Mouse (Mus musculus): ENCODE data around the gene Ptk7.
A peak's percentile ranks its signal among the peaks of the same experiment; 100 is the strongest.

Ptk7 gene

DNA sequence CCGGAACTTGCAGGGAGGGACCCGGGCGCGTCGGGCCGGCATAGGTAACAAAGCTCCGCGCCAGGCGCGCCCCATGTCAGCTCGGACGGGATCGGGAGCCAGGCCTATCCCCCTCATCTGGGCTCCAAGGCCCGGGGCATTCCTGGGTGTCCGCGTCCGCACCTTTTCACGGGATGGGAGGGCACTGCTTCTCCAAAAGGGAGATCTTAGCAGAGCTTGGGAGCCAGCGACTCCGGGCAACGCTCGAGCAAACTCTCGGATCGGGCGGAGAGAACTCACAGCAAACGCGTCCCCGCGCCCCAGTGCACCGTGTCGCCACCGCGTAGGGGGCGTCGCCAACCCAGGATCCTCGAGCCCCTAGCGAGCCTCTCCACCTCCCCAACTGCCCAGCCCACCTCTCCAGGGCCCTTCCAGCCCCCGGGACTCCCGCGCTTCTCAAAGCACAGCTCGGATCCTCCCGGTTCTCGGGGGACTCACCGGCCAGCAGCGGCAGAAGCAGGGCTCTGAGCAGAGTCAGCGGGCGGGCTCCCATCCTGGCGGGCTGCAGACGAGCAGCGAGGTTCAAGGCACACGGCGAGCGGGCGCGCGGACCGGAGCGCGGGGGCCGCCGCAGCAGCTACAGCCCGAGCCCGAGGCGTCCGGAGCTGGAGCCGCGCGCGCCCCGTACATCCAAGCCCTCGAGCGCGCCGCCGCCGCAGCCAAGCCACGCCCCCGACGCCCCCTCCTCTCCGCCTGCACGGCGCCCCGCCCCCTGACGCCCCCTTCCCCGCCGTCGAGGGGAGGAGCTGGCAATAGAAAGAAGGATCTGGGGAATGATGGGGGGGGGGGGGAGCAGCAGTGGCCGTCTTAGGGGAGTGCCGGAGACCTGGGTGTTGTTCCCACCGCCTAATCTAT, at the start of gene Ptk7:
TSS of gene Ptk7 (minus strand) at position 714 of the 894 bp plus-strand sequence.
- peak; percentile 93 for DNase-seq

GRCm38 (mm10) chr17:46678911-46679310, 49.6 kb upstream of the Ptk7 start:
- DNase-seq, result no peak

DNA sequence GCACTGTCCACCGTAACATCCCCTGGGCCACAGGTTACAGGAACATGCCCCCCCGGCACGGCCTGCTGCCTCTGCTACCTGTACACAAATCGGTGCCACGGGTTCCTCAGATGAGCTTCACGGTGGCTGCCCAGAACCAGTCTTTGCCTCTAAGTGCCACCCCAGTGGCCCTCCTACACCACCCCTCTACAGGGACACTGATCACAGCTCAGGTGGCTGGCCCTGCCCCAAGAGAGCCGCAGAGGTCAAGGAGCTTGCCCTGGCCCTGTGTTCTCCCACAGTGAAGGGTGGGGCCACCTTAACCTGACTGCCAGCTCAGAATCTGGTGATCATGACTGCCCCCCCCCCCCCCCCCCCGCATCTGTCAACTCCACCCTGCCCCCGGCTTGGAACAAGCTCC, 49.1 kb upstream of the Ptk7 start, which contains the start of gene Mea1:
TSS of gene Mea1 (plus strand) at position 378 of the 400 bp plus-strand sequence.
- no peak for DNase-seq

- no peak for DNase-seq
These were observed 45.4 kb upstream of the Ptk7 start for GRCm38 (mm10) chr17:46674530-46675283.

DNA sequence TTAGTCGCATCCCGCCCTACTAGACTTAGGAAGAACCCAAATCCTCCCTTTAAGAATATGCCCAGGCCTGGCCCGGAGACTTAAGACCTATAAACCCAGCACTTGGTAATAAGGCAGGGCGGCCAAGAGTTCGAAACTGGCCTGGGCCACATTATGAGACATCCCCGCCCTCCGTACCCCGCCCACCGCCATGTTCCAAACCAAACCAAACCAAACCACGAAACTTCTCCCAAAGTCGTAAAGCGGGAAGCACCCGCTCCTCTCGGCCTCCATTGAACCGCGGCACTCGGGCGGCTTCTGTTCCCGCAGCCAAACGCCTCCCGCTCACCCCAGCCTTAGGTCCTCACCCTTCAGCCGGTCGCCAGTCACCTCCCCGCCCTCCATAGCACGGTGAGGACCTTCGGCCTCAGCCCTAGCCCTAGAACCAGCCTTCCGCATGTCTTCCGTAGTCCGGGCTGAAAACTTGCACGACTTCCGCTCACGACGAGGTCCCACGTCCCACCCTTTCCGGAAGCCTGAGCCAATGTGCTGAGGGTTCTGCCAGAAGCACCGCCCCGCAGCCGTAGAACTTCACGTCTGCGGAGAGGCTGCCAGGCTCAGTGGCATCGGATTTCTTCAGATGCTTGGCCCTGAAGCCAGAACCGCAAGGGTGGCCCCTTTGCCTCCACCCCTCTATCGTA, 44.7 kb upstream of the Ptk7 start, which contains the start of gene Rrp36:
TSS of gene Rrp36 (minus strand) at position 503 of the 680 bp plus-strand sequence.
- peak; percentile 89 for DNase-seq

DNA sequence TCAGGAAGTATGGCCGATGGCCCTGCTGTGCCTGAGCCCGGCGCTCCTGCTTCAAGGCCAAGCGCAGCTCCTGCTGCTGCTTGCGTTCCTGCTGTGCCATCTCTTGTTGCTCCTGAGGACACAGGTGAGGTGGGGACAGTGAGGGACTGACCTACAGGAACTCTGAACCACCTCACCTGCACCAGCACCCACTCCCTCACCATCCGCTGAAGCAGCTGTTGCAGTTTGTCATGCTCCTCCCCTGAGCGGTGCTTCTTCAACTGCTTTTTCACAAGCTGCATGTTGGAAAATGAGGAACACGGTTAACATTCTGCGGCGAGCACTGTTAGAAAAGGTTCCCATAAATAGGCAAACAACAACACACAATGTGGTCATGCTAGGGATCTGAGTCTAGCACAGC, 40.6 kb upstream of the Ptk7 start:
- no peak for DNase-seq

DNA sequence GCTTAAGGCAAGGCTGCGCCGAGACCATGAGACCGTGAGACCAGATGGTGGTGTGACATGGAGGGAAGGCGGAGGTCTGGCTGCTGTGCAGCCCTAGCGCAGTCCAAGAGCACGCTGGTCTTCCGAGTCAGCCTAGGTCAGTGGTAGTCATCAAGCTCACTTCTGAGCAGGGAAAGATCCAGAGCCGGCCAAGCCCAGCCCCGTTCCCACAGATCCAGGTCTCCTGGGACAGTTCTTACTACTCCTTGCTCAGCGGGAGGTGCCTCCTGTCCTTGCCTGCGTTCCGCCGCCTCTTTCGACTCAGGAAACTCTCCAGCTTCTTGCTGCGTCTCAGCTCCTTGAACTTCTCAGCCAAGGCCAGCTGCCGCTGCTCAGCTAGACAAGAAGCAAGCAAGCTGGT, 38.4 kb upstream of the Ptk7 start:
- DNase-seq, result no peak

DNA sequence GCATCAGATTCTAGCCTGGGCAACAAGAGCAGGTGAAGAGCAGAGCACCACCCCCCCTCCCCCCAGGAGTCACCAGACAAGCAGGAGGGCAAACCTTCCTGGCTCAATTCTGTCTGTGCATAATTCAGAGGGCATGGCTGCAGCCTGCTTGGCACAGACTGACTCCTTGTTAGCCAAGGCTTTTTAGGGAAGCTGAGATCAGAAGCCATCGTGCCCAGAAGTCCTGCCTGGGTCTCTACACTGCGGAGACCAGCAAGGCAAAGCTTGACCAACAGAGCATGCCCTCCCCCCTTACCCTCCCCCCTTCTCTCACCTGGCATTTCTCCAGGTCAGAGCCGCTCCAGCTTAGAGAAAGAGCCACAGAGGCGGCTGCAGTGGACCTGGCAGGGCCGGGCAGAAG, 33.4 kb upstream of the Ptk7 start:
- no peak for DNase-seq

DNA sequence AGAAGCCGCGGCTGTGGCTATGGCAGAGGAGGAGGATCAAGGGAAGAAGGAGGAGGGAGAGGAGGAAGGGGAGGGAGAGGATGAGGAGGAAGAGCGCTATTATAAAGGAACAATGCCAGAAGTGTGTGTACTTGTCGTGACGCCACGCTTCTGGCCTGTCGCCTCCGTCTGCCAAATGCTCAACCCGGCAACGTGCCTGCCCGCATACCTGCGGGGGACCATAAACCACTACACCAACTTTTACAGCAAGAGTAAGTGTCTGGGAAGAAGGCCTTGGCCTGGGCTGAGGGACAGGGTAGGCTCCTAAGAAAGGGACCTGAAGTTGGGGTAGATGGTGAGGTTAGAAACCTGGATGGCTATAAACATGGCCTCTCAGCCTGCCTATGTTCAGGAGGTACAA, 32.7 kb upstream of the Ptk7 start:
- DNase-seq, result no peak

DNA sequence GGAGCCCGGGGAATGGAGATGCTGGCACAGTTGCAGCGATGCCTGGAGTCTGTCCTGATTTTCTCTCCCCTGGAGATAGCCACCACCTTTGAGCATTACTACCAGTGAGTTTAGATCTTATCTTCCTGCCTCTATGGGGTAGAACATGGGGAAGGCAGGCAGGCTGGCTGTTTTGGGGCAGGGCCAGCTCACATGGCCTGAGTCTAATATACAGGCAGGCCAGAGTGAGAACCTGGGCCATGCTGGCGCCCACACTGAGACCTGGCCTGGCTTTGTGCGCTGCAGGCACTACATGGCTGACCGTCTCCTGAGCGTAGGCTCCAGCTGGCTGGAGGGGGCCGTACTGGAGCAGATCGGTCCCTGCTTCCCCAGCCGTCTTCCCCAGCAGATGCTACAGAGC, 32.0 kb upstream of the Ptk7 start:
- no peak for DNase-seq

GRCm38 (mm10) chr17:46656054-46656453, 26.8 kb upstream of the Ptk7 start:
- DNase-seq, result no peak

- no peak for DNase-seq
These were observed 22.6 kb upstream of the Ptk7 start for GRCm38 (mm10) chr17:46651755-46652547.

GRCm38 (mm10) chr17:46651292-46651691, 22.0 kb upstream of the Ptk7 start:
- no peak for DNase-seq

GRCm38 (mm10) chr17:46650232-46651031, 21.1 kb upstream of the Ptk7 start, which contains the start of gene Cul7:
Cul7 (plus strand) TSS chr17:46650337.
- DNase-seq, result peak; percentile 95

DNA sequence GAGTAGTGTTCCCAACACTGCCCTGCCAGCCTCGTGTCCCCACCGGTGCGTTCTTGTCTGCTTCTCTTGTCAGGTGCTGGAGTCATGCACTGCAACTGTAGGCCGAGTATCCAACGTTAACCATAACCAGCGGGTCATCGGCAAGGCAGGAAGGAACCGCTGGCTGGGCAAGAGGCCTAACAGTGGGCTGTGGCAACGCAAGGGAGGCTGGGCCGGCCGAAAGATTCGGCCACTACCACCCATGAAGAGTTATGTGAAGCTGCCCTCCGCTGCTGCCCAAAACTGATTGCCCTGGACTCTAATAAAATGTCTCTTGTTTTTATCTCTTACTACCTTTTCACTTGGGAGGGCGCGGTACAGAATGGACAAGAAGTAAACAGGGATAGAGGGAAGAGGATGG, 20.5 kb upstream of the Ptk7 start:
- no peak for DNase-seq

- DNase-seq, result no peak
These were observed 19.1 kb upstream of the Ptk7 start for GRCm38 (mm10) chr17:46648436-46648835.

DNA sequence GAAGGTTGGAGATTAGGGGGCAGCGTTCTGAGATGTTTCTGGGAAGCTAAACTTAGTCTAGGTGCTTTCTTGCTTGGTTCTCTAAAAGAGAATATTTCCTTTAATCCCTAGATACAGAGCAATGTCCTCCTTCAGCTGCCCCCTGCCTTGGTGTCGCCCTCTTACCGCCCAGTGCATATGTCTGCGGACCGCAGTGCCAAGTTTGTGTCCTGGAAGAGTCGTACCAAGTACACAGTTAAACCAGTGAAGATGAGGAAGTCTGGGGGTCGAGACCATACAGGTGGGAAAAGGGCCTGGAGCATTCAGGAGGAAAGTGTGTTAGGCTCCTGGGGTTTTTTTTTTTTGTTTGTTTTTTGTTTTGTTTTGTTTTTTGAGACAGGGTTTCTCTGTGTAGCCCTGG, 18.0 kb upstream of the Ptk7 start:
- DNase-seq, result no peak

DNA sequence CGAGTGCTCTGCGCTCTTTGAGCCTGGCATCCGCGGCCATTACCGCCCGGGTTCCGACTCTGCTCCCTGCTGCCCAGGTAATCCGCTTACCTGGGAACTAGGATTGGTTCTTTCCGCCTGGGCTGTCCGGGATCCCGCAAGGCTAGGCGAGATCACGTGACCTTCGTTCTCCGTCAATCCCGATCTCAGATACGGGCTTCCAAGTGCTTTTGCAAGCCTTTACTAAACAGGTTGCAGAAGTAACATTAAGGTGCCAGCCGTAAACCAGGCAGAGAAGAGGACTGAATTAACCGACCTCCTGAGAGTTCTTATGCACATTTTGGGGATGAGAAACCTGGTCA, 17.0 kb upstream of the Ptk7 start:
- DNase-seq, result no peak

DNA sequence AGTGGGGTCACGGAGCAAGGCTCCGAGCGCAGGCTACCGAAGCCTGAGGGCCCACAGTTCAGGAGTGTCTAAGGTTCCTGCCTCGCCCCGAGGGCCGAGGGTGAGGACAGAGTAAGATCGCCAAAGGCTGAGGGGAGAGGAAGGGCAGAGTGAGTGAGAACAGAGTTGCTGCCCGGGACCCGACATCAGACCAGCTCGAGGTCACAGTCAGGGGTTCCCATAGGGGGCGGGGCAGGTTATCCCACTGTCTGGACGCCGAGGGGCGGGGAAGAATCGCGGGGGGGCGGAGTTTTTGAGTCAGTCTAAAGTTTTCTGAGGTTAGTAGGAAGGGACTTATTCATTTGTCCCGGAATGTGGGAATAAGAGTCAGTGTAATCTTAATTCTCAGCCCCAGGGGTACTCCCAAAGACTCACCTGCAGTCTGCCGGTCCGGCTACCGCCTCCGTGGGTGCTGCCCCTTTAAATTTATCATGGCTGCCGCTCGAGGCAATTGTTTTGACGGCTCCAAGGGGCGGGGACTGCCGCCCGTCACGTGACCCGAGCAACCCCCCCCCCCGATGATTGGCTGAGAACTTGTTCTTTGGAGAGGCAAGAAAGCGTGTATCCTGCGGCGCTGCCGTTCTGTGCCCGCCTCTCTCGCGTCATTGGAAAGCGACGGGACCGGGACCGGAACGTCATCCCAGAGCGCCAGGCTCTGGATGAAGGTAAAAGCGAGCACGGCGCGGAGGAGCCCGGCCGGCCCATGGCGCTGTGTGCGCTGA, 16.4 kb upstream of the Ptk7 start, which contains the start of the genes Klc4 and Mrpl2:
TSS of gene Klc4 (minus strand) at position 462 of the 761 bp plus-strand sequence.
TSS of gene Mrpl2 (plus strand) at position 669 of the 761 bp plus-strand sequence.
- DNase-seq, result peak; percentile 99

DNA sequence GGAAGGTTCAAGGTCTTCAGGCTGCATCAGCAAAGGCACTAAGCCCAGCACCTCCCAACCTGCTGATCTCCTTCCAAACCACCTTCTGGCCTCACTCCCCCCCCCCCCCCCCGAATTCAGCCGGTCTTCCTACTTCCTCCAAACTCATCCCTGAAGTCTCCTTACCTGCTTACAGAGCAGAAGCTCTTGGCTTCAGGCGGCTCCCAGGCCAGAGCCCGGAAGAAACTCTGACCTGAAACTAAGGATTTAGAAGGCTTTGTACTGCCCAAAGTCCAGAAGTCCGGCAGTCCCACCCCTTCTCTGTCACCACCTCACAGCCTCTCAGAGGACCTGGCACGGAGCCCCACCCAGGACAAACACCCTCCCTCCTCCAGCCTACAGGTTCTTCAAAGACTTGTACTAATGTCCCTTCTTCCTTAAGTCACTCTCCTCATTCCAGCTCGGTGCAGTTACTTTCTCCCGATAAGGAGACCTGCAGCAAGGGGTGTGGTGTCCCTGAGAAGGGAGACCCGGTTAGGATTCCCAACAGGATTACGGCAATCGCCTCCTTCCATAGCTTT, 15.7 kb upstream of the Ptk7 start:
- no peak for DNase-seq
